Mouse (Mus musculus): ENCODE data around the gene Herc1. TPM values are rescaled to one million over a fixed set of nuclear protein-coding genes. Genes with fewer than 3 reads are reported as not detected.

The Herc1 gene
- polyA plus RNA-seq (2015; fragmentation: Nextera tagmentation; extraction: Ambion mirVana) = 19.9 TPM in 2 replicates

DNA sequence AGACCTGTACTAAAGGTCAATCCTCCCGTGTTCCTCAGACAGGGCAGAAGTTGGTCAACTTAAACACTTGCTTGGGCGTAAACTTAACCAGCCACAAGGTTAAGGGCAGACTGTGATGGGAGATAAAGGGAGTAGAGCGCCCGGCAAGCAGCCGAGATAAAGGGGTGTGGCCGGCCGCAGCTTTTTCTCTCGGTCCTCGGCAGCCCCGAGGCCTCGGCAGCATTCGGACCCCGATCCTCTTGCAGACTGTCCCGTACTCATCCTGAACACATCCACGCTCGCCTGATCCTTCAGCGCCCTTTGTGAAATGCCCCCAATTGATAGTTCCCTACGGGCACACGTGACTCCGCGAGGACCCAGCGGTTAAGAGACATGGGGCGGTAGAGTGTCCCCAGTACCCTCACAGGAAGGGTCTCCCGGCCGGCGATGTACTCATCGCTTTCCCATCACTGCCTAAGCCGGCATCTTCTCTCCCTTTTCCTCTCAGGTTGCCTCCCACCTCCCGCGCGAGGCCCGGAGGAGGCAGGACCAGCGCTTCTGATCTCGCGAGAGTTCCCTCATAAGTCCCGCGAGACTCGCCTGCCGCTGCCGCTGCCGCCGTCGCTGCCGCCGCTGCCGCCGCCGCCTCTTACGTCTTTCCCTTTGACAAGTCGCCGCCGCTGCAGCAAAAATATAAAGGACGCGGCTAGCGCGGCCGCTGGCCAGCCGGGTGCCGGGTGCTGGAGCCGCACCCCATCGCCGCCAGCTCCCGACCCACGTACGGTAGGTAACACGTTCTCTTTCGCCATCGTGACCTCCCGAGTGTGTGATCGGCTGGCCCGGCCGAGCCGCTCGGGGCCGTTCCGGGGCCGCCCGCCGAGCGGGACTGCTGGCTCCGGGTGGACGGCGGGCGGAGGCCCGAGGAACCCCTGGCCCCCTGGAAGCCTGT, at the start of gene Herc1:
Herc1 (plus strand) TSS at position 591 of the 928 bp plus-strand sequence.
- WGBS = under 1% methylated on average over 85 of the region's 85 CpGs

DNA sequence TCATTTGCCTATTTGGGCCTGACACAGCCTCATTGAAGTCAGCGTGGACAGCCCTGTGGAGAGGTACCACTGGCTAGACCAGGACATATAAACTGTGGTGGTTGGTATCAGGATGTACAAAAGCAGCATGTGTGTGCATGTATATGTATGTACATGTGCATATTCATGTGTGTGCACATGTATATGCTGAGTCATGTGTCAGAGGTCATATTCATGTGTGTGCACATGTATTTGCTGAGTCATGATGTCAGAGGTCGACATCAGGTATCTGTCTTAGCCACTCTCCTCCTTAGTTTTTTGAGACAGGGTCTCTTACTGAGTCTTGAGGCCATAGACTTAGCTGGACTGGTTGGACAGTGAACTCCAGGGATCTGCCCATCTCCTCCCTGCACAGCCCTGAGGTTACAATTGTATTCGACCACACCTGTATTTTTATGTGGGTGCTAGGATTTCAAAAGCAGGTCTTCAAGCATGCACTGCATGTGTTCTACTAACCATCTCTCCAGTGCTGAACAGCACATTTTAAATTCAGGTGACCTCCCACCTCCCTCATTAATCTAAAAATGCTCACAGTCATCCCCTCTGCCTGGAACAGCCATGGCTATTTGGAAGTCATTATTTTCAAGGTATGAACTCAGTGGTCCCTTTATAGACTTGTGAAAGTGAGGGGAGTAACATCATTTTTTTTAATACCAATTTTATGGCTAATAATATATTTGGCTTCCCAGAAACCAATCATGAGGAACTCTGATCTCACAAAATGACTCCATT, 45.7 kb upstream of the Herc1 start:
- no peak overlapping the region for H3K27ac ChIP-seq (replicated peaks)
- no peak overlapping the region for H3K4me3 ChIP-seq (replicated peaks)
- H3K4me1 ChIP-seq = 0 out of 2 replicates have a peak, but pooled peaks cover 8% of the 10 kb centered on the region
- H3K27me3 ChIP-seq = no peaks in the 10 kb centered on the region
- no peaks in the 10 kb centered on the region for H3K9me3 ChIP-seq (replicated peaks)
- no peaks in the 10 kb centered on the region for H3K36me3 ChIP-seq
- H3K4me2 ChIP-seq (replicated peaks) = peak overlapping the region; percentile 40; the same call in 1 of the 2 replicates
- H3K9ac ChIP-seq = no peak overlapping the region
- no peak for ATAC-seq (ENCODE audit: insufficient number of reproducible peaks, low FRiP score, low TSS enrichment, low read depth)
- 81% methylated on average over 3 of the region's 3 CpGs for WGBS

More for the DNA sequence above, at the start of gene Herc1:
- H3K4me1 ChIP-seq = peaks cover 10% of the 10 kb centered on the region
- no peaks in the 10 kb centered on the region for H3K27me3 ChIP-seq
- H3K9me3 ChIP-seq (replicated peaks) = no peaks in the 10 kb centered on the region
- no peaks in the 10 kb centered on the region for H3K36me3 ChIP-seq
- peak within 1 kb of the TSS; percentile 81 for H3K4me2 ChIP-seq (replicated peaks)
- ATAC-seq (ENCODE audit: insufficient number of reproducible peaks, low FRiP score, low TSS enrichment, low read depth) = peak; percentile 87
- peak within 1 kb of the TSS; percentile 95 for H3K27ac ChIP-seq (replicated peaks)
- peak within 1 kb of the TSS; percentile 99 for H3K9ac ChIP-seq
- peak within 1 kb of the TSS; percentile 99 for H3K4me3 ChIP-seq (replicated peaks)

DNA sequence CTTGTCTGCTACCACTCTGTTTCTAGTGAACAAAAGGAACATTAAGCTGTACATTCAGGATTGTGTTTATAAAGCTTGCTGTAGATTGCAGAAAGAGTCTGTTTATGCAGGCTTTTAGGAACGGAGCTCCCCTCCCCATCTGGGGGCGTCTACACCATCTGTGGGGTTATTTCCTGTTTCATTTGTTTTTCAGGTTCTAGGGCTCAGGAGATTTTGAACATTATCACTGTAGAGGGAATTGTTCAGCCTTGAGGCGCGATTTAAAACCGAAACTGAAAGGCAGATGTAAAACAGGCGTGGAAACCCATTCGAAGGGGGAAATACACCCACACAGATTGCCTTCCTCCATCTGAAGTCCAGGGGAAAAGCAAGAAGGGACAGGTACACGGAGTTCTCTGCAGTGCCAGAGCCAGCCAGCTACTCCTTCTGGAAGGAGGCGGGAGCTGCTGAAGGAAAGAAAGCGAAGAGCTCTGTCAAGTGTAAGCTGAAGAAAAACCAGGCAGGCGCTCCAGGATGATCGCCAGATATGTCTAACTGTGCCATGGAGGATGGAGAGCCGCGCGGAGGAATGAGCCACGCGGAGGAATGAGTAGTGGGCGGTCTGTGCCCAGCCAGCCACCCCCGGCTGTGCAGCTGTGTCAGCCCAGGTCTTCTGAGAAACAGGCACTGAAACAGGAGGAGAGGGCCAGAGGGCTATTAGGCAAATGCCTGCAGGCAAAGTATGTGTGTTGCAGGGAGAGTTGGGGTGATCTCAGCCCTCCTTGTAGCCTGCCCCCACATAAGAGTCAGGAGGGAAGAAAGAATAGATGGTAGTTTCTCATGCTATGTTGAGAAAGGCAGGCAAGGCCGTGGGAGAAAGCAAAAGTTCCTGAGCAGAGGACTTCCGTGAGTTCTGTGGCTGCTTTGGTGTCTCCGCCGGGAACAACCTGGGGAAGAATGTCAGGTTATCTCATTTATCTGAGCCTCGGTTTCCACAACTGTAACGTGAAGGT, 44.8 kb upstream of the Herc1 start:
- no peaks in the 10 kb centered on the region for H3K9me3 ChIP-seq (replicated peaks)
- 35% methylated on average over 25 of the region's 25 CpGs for WGBS
- H3K4me3 ChIP-seq (replicated peaks) = peak overlapping the region; percentile 36
- 0 out of 2 replicates have a peak, but pooled peaks cover 8% of the 10 kb centered on the region for H3K4me1 ChIP-seq
- H3K4me2 ChIP-seq (replicated peaks) = peak overlapping the region; percentile 40
- H3K36me3 ChIP-seq = no peaks in the 10 kb centered on the region
- H3K9ac ChIP-seq = no peak overlapping the region
- no peak for ATAC-seq (ENCODE audit: insufficient number of reproducible peaks, low FRiP score, low TSS enrichment, low read depth)
- H3K27ac ChIP-seq (replicated peaks) = no peak overlapping the region
- no peaks in the 10 kb centered on the region for H3K27me3 ChIP-seq

DNA sequence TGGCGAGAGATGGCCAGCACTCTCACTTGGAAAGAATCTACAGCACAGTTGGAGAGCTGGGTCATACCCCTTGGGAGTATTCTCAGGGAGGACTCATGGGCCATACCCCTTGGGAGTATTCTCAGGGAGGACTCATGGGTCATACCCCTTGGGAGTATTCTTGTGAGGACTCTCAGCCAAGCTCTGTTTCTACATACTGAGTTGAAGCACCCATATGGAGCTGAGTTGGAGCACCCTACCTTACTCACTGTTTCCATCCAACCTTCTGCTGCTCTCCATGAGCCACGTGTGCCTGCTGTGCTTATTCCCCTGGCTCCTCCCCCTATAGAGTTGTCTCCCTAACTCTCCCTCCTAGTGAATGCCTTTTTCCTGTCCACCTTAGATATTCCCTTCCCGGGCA, 43.8 kb upstream of the Herc1 start:
- no peak for ATAC-seq (ENCODE audit: insufficient number of reproducible peaks, low FRiP score, low TSS enrichment, low read depth)
- Histone ChIP-seq H3K4me3 (replicated peaks) (no peak overlapping the region), H3K9me3 (replicated peaks) (no peaks in the 10 kb centered on the region), H3K4me2 (replicated peaks) (no peak overlapping the region), H3K9ac (no peak overlapping the region), H3K4me1 (0 out of 2 replicates have a peak, but pooled peaks cover 8% of the 10 kb centered on the region), H3K36me3 (no peaks in the 10 kb centered on the region), H3K27me3 (no peaks in the 10 kb centered on the region), H3K27ac (replicated peaks) (no peak overlapping the region)
- 64% methylated on average over 3 of the region's 3 CpGs for WGBS

DNA sequence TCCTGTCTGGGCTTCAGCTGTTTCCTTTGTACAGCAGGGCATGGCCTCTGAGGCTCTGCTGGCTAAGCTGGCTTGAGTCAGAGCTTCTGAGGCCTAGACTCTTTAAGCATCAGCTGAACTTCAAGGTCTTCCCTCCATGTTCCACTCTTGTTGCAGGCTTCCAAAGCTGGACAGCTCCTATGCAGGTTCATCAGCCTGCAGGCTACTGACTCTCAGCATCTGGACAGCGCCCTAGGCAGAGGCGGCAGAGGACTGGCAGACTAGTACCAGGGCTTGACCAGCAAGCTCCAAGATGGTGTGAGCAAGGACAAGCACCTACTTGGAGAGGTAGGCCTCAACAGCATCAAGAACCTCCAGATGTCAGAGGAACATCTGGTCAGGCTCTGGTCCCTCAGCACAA, 42.9 kb upstream of the Herc1 start:
- Histone ChIP-seq H3K27me3 (no peaks in the 10 kb centered on the region), H3K4me3 (replicated peaks) (no peak overlapping the region), H3K27ac (replicated peaks) (no peak overlapping the region), H3K9me3 (replicated peaks) (no peaks in the 10 kb centered on the region), H3K9ac (no peak overlapping the region), H3K4me2 (replicated peaks) (no peak overlapping the region), H3K4me1 (0 out of 2 replicates have a peak, but pooled peaks cover 8% of the 10 kb centered on the region), H3K36me3 (no peaks in the 10 kb centered on the region)
- ATAC-seq (ENCODE audit: insufficient number of reproducible peaks, low FRiP score, low TSS enrichment, low read depth) = no peak
- 22% methylated on average over 2 of the region's 2 CpGs for WGBS

DNA sequence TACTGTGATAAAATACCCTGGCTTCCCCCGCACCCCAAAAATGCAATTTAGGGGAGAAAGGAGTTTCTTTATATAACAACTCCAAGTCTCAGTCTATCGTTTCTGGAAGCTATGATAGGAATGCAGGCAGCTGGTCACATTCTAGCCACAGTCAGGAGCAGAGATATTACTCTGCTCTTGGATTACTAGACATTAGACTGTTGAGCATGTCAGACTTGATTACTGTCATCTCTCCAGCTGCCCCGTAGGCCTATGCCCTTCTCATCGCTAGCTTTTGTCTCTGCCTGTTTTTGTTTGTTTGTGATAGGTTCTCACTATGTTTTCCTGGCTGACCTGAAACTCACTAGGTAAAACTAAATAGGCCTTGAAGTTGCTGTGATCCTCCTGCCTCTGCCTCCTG, 41.5 kb upstream of the Herc1 start:
- H3K4me1 ChIP-seq = 0 out of 2 replicates have a peak, but pooled peaks cover 8% of the 10 kb centered on the region
- no peaks in the 10 kb centered on the region for H3K36me3 ChIP-seq
- WGBS = 59% methylated on average over 4 of the region's 4 CpGs
- no peak overlapping the region for H3K4me3 ChIP-seq (replicated peaks)
- no peak overlapping the region for H3K27ac ChIP-seq (replicated peaks)
- no peak overlapping the region for H3K9ac ChIP-seq
- ATAC-seq (ENCODE audit: insufficient number of reproducible peaks, low FRiP score, low TSS enrichment, low read depth) = no peak
- no peak overlapping the region for H3K4me2 ChIP-seq (replicated peaks)
- no peaks in the 10 kb centered on the region for H3K27me3 ChIP-seq
- no peaks in the 10 kb centered on the region for H3K9me3 ChIP-seq (replicated peaks)

DNA sequence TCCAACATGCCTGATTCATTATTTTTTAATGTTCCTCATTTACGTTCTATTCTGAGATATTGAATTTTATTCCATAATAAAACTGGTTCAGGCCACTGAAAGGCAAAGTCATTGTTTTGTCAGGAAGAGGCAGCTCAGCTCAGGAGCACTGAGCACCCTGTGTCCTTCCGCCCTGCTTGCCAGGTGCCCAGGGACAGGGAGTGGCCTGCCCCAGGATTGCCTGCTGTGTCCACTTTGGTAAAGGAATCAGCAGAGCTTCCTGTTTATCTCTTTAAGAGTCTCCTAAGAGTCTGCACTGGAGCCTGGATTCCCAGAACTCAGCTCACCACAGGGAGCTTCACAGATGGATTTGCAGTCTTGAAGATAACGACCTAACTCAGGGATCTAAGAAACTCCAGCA, 38.8 kb upstream of the Herc1 start:
- Histone ChIP-seq H3K27ac (replicated peaks) (no peak overlapping the region), H3K4me2 (replicated peaks) (no peak overlapping the region), H3K9ac (no peak overlapping the region), H3K4me1 (no peaks in the 10 kb centered on the region), H3K4me3 (replicated peaks) (no peak overlapping the region), H3K36me3 (no peaks in the 10 kb centered on the region), H3K27me3 (no peaks in the 10 kb centered on the region), H3K9me3 (replicated peaks) (no peaks in the 10 kb centered on the region)
- WGBS = 34% methylated on average over 3 of the region's 3 CpGs
- no peak for ATAC-seq (ENCODE audit: insufficient number of reproducible peaks, low FRiP score, low TSS enrichment, low read depth)

DNA sequence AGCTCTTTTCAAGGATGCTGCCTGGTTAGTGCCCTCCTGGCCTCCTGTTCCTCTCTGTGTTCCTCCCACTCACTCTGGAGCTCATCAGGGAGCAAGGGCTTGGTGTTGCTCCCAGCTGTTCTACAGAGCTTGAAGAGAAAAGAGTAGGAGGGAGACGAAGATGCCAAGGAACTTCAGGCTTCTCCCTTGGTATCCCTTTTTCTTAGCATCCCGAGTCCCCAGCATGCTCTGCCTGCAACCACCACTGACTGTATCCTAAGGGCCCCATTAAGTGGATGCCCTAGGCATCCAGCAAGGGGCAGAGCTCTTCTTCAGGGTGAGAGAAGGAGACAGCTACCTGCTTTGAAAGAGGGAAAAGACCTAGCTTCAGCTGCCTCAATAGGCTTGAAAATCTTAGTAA, 33.6 kb upstream of the Herc1 start:
- H3K4me2 ChIP-seq (replicated peaks) = no peak overlapping the region
- ATAC-seq (ENCODE audit: insufficient number of reproducible peaks, low FRiP score, low TSS enrichment, low read depth) = no peak
- no peaks in the 10 kb centered on the region for H3K9me3 ChIP-seq (replicated peaks)
- WGBS = 70% methylated on average over 2 of the region's 2 CpGs
- no peaks in the 10 kb centered on the region for H3K27me3 ChIP-seq
- H3K4me3 ChIP-seq (replicated peaks) = no peak overlapping the region
- no peak overlapping the region for H3K9ac ChIP-seq
- H3K36me3 ChIP-seq = no peaks in the 10 kb centered on the region
- H3K4me1 ChIP-seq = no peaks in the 10 kb centered on the region
- no peak overlapping the region for H3K27ac ChIP-seq (replicated peaks)

DNA sequence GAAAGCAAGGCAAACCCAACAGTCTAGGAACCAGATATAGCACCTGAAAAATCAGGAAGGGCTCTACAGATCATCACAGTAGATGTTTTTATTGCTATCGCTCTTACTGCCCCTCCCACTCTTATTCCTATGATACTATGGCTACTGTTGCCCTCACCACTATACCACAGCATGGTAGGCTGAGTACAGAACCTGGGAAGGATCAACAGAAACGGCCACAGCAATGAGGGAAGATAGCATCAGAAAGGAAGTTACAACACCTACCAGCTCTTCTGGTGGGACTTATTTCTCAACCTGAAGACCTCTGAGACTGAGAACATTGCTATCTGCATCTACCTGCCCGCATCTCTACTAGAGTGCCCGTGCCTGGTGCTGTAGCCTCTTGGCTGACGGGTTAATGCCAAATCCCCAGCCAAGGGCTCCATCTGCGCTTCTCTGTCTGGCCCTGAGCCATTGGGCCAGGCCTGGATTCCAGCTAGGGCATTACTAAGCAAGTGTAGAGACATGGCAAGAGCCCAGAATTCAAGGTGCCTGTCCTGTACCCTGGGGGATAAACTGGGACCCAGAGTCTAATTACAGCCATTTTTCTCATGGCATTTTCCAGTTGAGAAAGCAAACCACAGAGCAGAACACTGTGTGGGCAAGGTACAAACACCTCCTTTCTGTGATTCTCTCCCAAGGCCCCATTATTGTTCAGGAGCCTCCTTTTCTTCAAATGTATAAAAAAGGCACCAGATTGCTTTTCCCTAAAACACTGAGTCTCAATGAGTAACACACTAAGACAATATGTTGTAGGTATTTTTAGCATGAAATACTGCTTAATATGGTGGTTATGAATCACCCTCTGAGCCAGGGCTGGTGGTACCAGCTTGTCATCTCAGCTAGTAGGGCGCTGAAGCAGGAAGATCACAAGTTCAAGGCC, 28.0 kb upstream of the Herc1 start:
- no peaks in the 10 kb centered on the region for H3K36me3 ChIP-seq
- WGBS = 80% methylated on average over 7 of the region's 7 CpGs

DNA sequence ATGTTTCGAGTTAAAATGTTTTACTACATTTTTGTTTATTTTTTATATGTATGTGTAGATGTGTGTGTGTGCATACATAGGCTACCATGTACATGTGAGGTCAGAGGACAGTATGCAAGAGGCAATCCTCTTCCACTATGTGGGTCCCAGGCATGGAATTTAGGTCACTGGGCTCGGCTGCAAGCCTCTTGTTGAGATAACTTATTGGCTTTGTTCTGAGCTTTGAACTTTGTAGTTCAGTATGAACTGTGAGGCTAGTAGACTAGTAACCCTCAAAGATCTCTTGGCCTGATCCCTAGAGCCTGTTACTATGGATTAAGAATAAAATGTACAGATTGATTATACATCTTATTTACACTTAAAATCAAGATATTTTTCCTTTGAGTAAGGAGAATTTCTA, 23.4 kb upstream of the Herc1 start:
- 74% methylated on average over 2 of the region's 2 CpGs for WGBS
- H3K27ac ChIP-seq (replicated peaks) = no peak overlapping the region
- H3K9ac ChIP-seq = no peak overlapping the region
- no peaks in the 10 kb centered on the region for H3K9me3 ChIP-seq (replicated peaks)
- ATAC-seq (ENCODE audit: insufficient number of reproducible peaks, low FRiP score, low TSS enrichment, low read depth) = no peak
- no peaks in the 10 kb centered on the region for H3K36me3 ChIP-seq
- H3K4me2 ChIP-seq (replicated peaks) = no peak overlapping the region
- no peaks in the 10 kb centered on the region for H3K27me3 ChIP-seq
- no peaks in the 10 kb centered on the region for H3K4me1 ChIP-seq
- no peak overlapping the region for H3K4me3 ChIP-seq (replicated peaks)

More for the DNA sequence above, 28.0 kb upstream of the Herc1 start:
- no peaks in the 10 kb centered on the region for H3K9me3 ChIP-seq (replicated peaks)
- no peak for ATAC-seq (ENCODE audit: insufficient number of reproducible peaks, low FRiP score, low TSS enrichment, low read depth)
- no peak overlapping the region for H3K9ac ChIP-seq
- no peak overlapping the region for H3K4me3 ChIP-seq (replicated peaks)
- no peaks in the 10 kb centered on the region for H3K4me1 ChIP-seq
- H3K27ac ChIP-seq (replicated peaks) = no peak overlapping the region
- no peaks in the 10 kb centered on the region for H3K27me3 ChIP-seq
- no peak overlapping the region for H3K4me2 ChIP-seq (replicated peaks)
